Mouse (Mus musculus): Measurements from ENCODE around the gene Wdr19.

GRCm38 (mm10) chr5:65287751-65288701 is 88.5 kb downstream of the Wdr19 start:
- no peak for TF ChIP-seq EP300 (optimal IDR thresholded peaks at IDR 0.05)
- no peak for TF ChIP-seq CTCF (IDR thresholded peaks at IDR 0.05; ENCODE audit: low read depth)
